Mouse (Mus musculus) stomach, postnatal 0 days (tissue): ENCODE results near the gene Actr6.

Source experiments
- CTCF ChIP-seq: IDR thresholded peaks from 2 replicates; pipeline ENCODE4 v1.5.1; 2016; ENCODE audit warnings: antibody characterized with exemption, low read depth, mild to moderate bottlenecking, moderate library complexity
- EP300 ChIP-seq: optimal IDR thresholded peaks from 2 replicates; pipeline ENCODE3; 2016; ENCODE audit warnings: antibody characterized with exemption

GRCm38 (mm10) chr10:89722247-89723195 is 9.6 kb downstream of the Actr6 start:
- TF ChIP-seq CTCF: no peak
- TF ChIP-seq EP300: no peak
